Mouse (Mus musculus) CH12.LX (cell line): Measurements from ENCODE around the gene Fam168b.

Experiments
- CHD2 ChIP-seq: IDR thresholded peaks from 2 replicates; pipeline ENCODE4 v1.6.1; 2011; ENCODE audit warnings: low read length, improper control_type of control experiment
- CTCF ChIP-seq, 2 experiments: IDR thresholded peaks in 1 of 2; conservative IDR thresholded peaks in 1 of 2; 2 replicates each; pipeline ENCODE4 v1.5.1; 2011 to 2012; ENCODE audit warnings: low read depth in 2 of 2, low read length in 2 of 2, improper control_type of control experiment in 1 of 2, inconsistent platforms in 1 of 2, mild to moderate bottlenecking in 1 of 2, moderate library complexity in 1 of 2
- ELF1 ChIP-seq: IDR thresholded peaks from 2 replicates; pipeline ENCODE4 v1.6.1; 2014; ENCODE audit warnings: low read depth, mild to moderate bottlenecking, inconsistent platforms, low read length, improper control_type of control experiment
- HCFC1 ChIP-seq: IDR thresholded peaks from 2 replicates; pipeline ENCODE4 v1.6.1; 2012; ENCODE audit warnings: low read depth, mild to moderate bottlenecking, inconsistent platforms, low read length, improper control_type of control experiment
- MAX ChIP-seq: IDR thresholded peaks from 2 replicates; pipeline ENCODE4 v1.6.1; 2011; ENCODE audit warnings: low read length, improper control_type of control experiment
- MXI1 ChIP-seq: IDR thresholded peaks from 2 replicates; pipeline ENCODE4 v1.6.1; 2011; ENCODE audit warnings: mild to moderate bottlenecking, low read depth, low read length, improper control_type of control experiment
- POLR2A ChIP-seq: IDR thresholded peaks from 2 replicates; pipeline ENCODE4 v1.6.1; 2011; ENCODE audit warnings: low read depth, mild to moderate bottlenecking, improper control_type of control experiment, low read length
- RCOR1 ChIP-seq: conservative IDR thresholded peaks from 2 replicates; pipeline ENCODE4 v1.6.1; 2012; ENCODE audit warnings: low read depth, mild to moderate bottlenecking, inconsistent platforms, low read length, improper control_type of control experiment
- TBP ChIP-seq: conservative IDR thresholded peaks from 2 replicates; pipeline ENCODE4 v1.6.1; 2011; ENCODE audit warnings: low read depth, low read length, improper control_type of control experiment
- USF1 ChIP-seq: IDR thresholded peaks from 2 replicates; pipeline ENCODE4 v1.6.1; 2014; ENCODE audit warnings: low read depth, mild to moderate bottlenecking, inconsistent platforms, low read length, improper control_type of control experiment

- no peak for TF ChIP-seq POLR2A
- no peak for TF ChIP-seq CHD2
- no peak for TF ChIP-seq USF1
- no peak for TF ChIP-seq ELF1
- no peak for TF ChIP-seq MXI1
- TF ChIP-seq CTCF (conservative IDR thresholded peaks at IDR 0.05 in 1 of 2, IDR thresholded peaks at IDR 0.05 in 1 of 2; ENCODE audit: low read depth in 2 of 2, low read length in 2 of 2), result no peak
- no peak for TF ChIP-seq TBP
- no peak for TF ChIP-seq MAX
- TF ChIP-seq HCFC1, result no peak
- TF ChIP-seq RCOR1, result no peak
Measured at GRCm38 (mm10) chr1:34867574-34867955, 24.7 kb upstream of the Fam168b start.
